Comparison of ENCODE assay signal across 10 mouse cellular contexts in the genomic region with DNA sequence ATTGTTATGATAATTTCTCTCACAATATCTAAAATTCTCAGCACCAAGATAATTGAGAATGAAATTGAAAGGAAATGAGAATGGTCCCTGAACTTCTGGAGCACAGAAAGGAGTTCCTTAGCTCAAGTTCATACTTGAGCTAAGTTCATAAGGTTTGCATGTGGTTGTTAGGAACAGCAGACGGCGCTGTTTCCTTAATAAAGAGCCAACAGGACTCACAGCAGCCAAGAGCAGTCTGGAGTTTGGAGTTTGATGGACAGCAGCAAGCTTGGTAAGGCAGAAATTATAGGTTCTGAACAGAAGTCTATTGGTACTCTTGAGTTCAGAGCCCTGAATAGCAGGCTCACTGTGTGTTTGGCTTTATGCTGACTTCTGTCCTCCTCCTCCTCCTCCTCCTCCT. TPM values are rescaled to one million over a fixed set of nuclear protein-coding genes. Genes with fewer than 3 reads are reported as not detected.
DNase-seq lines count a peak whose midpoint lies in the region; ATAC-seq lines count a peak whose summit lies in the region.
"Had no signal": no experiment of that assay in that cellular context is flagged by ENCODE, and none has a peak within 500 bp of the region (broad histone marks: within the 10 kb centered on the region; RNA-seq: fewer than 3 reads in every experiment).

No protein-coding gene starts in this region.

- no peaks in the 10 kb centered on the region for H3K4me1 ChIP-seq in forebrain, embryonic 14.5 days (ENCODE audit: control insufficient read depth, insufficient read depth, low read length)
- H3K4me1 ChIP-seq in limb, embryonic 11.5 days (ENCODE audit: control insufficient read depth, insufficient read depth, low read length): no peaks in the 10 kb centered on the region

- no peak overlapping the region for H3K4me2 ChIP-seq in forebrain, embryonic 14.5 days (ENCODE audit: low read length)
- no peak overlapping the region for H3K4me2 ChIP-seq in limb, embryonic 11.5 days (ENCODE audit: low read depth, severe bottlenecking)
- H3K4me2 ChIP-seq: limb, embryonic 12.5 days had no signal

- H3K9ac ChIP-seq in forebrain, embryonic 14.5 days (ENCODE audit: low read length): no peak overlapping the region
- H3K9ac ChIP-seq in limb, embryonic 11.5 days (ENCODE audit: low read length): no peak overlapping the region
- H3K9ac ChIP-seq: limb, embryonic 12.5 days had no signal

- peak; percentile 17 for DNase-seq in kidney, adult 18-20 months
- no peak for DNase-seq in kidney, adult 11 months
- DNase-seq in R1 (ENCODE audit: low read depth, low spot score): peak; percentile 67
- peak; percentile 87 for DNase-seq in forebrain, embryonic 14.5 days (ENCODE audit: low spot score)
- DNase-seq in limb, embryonic 11.5 days (ENCODE audit: low spot score): peak; percentile 57
- DNase-seq in spleen, postnatal 36 days (ENCODE audit: low spot score in 2 of 2): no peak

- 6% methylated on average over 2 of the region's 2 CpGs for WGBS in forebrain, embryonic 14.5 days
- 23% methylated on average over 2 of the region's 2 CpGs for WGBS in limb, embryonic 11.5 days

- no peaks in the 10 kb centered on the region for H3K9me3 ChIP-seq in forebrain, embryonic 14.5 days (replicated peaks; ENCODE audit: control insufficient read depth, low read length)
- H3K9me3 ChIP-seq in limb, embryonic 11.5 days (ENCODE audit: control insufficient read depth, low read length): no peaks in the 10 kb centered on the region
- H3K9me3 ChIP-seq: limb, embryonic 12.5 days had no signal

- no peaks in the 10 kb centered on the region for H3K27me3 ChIP-seq in forebrain, embryonic 14.5 days (replicated peaks; ENCODE audit: control insufficient read depth, insufficient read depth, low read length)
- no peaks in the 10 kb centered on the region for H3K27me3 ChIP-seq in limb, embryonic 11.5 days (ENCODE audit: control insufficient read depth, insufficient read depth, low read length)

- no peaks in the 10 kb centered on the region for H3K36me3 ChIP-seq in forebrain, embryonic 14.5 days (ENCODE audit: control insufficient read depth, insufficient read depth, low read length)
- H3K36me3 ChIP-seq in limb, embryonic 11.5 days (ENCODE audit: control insufficient read depth, insufficient read depth, low read length): no peaks in the 10 kb centered on the region
- H3K36me3 ChIP-seq: limb, embryonic 12.5 days had no signal

- peak; percentile 29 for ATAC-seq in CD4-positive, CD25-positive, alpha-beta regulatory T cell, adult 4 months
- ATAC-seq in forebrain, embryonic 14.5 days: peak; percentile 63; the same call in 1 of the 2 replicates
- no peak for ATAC-seq in limb, embryonic 11.5 days (ENCODE audit: insufficient number of reproducible peaks, low FRiP score, low TSS enrichment, low read depth)
- ATAC-seq in erythroblast, adult 5-6 weeks (replicated peaks; ENCODE audit: low FRiP score, poor library complexity, severe bottlenecking): no peak

- H3K4me3 ChIP-seq in forebrain, embryonic 14.5 days (ENCODE audit: low read depth, low read length): no peak overlapping the region
- no peak overlapping the region for H3K4me3 ChIP-seq in limb, embryonic 11.5 days (ENCODE audit: low read depth, low read length)
- H3K4me3 ChIP-seq: erythroblast, embryonic 14.5 days; limb, embryonic 12.5 days had no signal

- no peak overlapping the region for H3K27ac ChIP-seq in forebrain, embryonic 14.5 days (ENCODE audit: low read depth, low read length)
- H3K27ac ChIP-seq in limb, embryonic 11.5 days (replicated peaks; ENCODE audit: low read depth, low read length): no peak overlapping the region
- H3K27ac ChIP-seq: limb, embryonic 12.5 days had no signal

RNA-seq across cellular contexts. Expression of gene 4930469K13Rik, which starts 24.8 kb away (rescaled TPM):
- 10 to 100 TPM; 10.7 to 11.1 TPM for polyA plus RNA-seq in CD4-positive, CD25-positive, alpha-beta regulatory T cell, adult 4 months (2017; shearing (Covaris generic))
- polyA plus RNA-seq in forebrain, embryonic 14.5 days (2014; fragmentation: Nextera tagmentation; extraction: Ambion mirVana): not detected in 2 replicates
- 0.52 and 0.93 TPM in 2 replicates for polyA plus RNA-seq in limb, embryonic 11.5 days (2014; fragmentation: Nextera tagmentation; extraction: Ambion mirVana)
- not detected in 2 replicates for total RNA-seq in erythroblast, adult 5-6 weeks (2015; ENCODE audit: low replicate concordance)
- total RNA-seq in erythroblast, adult 5-6 weeks (2017; ENCODE audit: low replicate concordance): not detected in 2 replicates
- polyA plus RNA-seq: erythroblast, embryonic 14.5 days; limb, embryonic 12.5 days had no signal

Comparison
In these comparisons a context has a peak if more than half of its experiments do, and no peak if none do; other contexts are left out.
1. DNase-seq: peak in kidney, adult 18-20 months (single experiment), R1 (single experiment), forebrain, embryonic 14.5 days (single experiment) and limb, embryonic 11.5 days (single experiment); none in kidney, adult 11 months (single experiment) and spleen, postnatal 36 days (0 of 2).
2. ATAC-seq: peak in CD4-positive, CD25-positive, alpha-beta regulatory T cell, adult 4 months (single experiment) and forebrain, embryonic 14.5 days (single experiment); none in limb, embryonic 11.5 days (single experiment) and erythroblast, adult 5-6 weeks (single experiment).